Mouse (Mus musculus) inflammation-experienced regulatory T-cells (primary cell): ENCODE data around the gene Klre1. TPM values are rescaled to one million over a fixed set of nuclear protein-coding genes. Genes with fewer than 3 reads are reported as not detected.

ENCODE experiments used
- polyA plus RNA-seq, 2 experiments: library from polyadenylated mRNA; unstranded; fragments of 100-300 nt; shearing (Covaris generic); gene quantifications; one replicate each; pipeline ENCODE4 v1.2.1; 2017

Klre1 gene
- not detected for polyA plus RNA-seq

GRCm38 (mm10) chr6:129577605-129578004, at the start of gene Klre1:
Gene Klre1 (plus strand): TSS chr6:129577905.

GRCm38 (mm10) chr6:129532942-129533860, 44.5 kb upstream of the Klre1 start, which contains the start of gene Gabarapl1:
Gene Gabarapl1 (plus strand): TSS chr6:129533160.

DNA sequence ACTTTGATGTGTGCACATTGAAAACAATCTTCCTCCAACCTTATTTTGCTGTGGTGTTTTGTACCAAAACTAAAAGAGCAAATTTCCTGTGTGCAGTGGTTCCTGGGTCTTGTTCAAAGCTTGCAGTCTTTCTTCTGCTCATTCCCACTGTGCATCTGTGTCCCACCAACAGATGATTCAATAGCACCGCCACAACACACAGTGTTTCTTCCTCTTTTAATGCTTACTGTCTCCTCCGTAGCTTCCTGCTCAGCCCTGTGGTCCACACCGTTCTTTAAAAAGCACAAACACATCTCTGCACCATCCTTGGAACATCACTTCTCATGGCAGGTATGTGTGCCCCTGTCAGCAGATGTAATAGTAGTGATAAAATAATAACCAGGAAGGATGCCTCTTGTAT, 13.8 kb downstream of the Klre1 start, which contains the start of gene Klrd1:
Klrd1 (plus strand) TSS at position 275 of the 400 bp plus-strand sequence.

GRCm38 (mm10) chr6:129623735-129624134, 46.0 kb downstream of the Klre1 start, which contains the start of gene Klrk1:
Gene Klrk1 (minus strand): TSS chr6:129623864.

Other genes starting within 250 kb of the Klre1 start
- gene 4922502D21Rik, start 246.1 kb upstream of the Klre1 start, polyA plus RNA-seq: not detected
- gene Clec12a, start 235.2 kb upstream of the Klre1 start, polyA plus RNA-seq: 1 to 10 TPM in 1 of 2 experiments, under 1 TPM in 1; 0.17 to 2.5 TPM
- gene Clec12b, start 192.0 kb upstream of the Klre1 start, polyA plus RNA-seq: not detected
- 1 to 10 TPM in 1 of 2 experiments, under 1 TPM in 1; 0.06 to 2.6 TPM for gene Clec1b, start 180.6 kb upstream of the Klre1 start, polyA plus RNA-seq
- gene Clec9a, start 169.0 kb upstream of the Klre1 start, polyA plus RNA-seq: not detected
- not detected for gene Clec1a, start 125.9 kb upstream of the Klre1 start, polyA plus RNA-seq
- under 1 TPM in 1 of 2 experiments, not detected in 1; 0.13 TPM for gene Olr1, start 70.7 kb upstream of the Klre1 start, polyA plus RNA-seq
- under 1 TPM in 1 of 2 experiments, not detected in 1; 0.11 TPM for gene Tmem52b, start 65.3 kb upstream of the Klre1 start, polyA plus RNA-seq
- gene Gabarapl1, start 44.7 kb upstream of the Klre1 start, polyA plus RNA-seq: 10 to 100 TPM in 1 of 2 experiments, 1 to 10 TPM in 1; 8.5 to 20.1 TPM
- 10 to 100 TPM in 1 of 2 experiments, under 1 TPM in 1; 0.29 to 23.8 TPM for gene Klrd1, start 13.9 kb downstream of the Klre1 start, polyA plus RNA-seq
- gene Klrk1, start 46.0 kb downstream of the Klre1 start, polyA plus RNA-seq: 10 to 100 TPM in 1 of 2 experiments, under 1 TPM in 1; 0.28 to 88.4 TPM
- gene Klrc3, start 65.4 kb downstream of the Klre1 start, polyA plus RNA-seq: not detected
- gene Klrc2, start 82.8 kb downstream of the Klre1 start, polyA plus RNA-seq: not detected
- 1 to 10 TPM in 1 of 2 experiments, under 1 TPM in 1; 0.23 to 4.8 TPM for gene Klrc1, start 101.1 kb downstream of the Klre1 start, polyA plus RNA-seq
- not detected for gene Klri1, start 139.2 kb downstream of the Klre1 start, polyA plus RNA-seq
- gene Klri2, start 162.6 kb downstream of the Klre1 start, polyA plus RNA-seq: not detected
- gene Gm156, start 206.4 kb downstream of the Klre1 start, polyA plus RNA-seq: under 1 TPM; 0.13 to 0.65 TPM